Mouse (Mus musculus) adrenal gland, postnatal 4 days (tissue): ENCODE data around the gene Fndc4. TPM values are rescaled to one million over a fixed set of nuclear protein-coding genes. Genes with fewer than 3 reads are reported as not detected.

ENCODE experiments used
- DNase-seq, 2 experiments: peaks; one replicate each; pipeline ENCODE4 v3.0.0; 2021 to 2022; ENCODE audit warnings: low spot score in 2 of 2, mixed read lengths in 2 of 2
- total RNA-seq, 2 experiments: library from RNA; stranded (reverse); gene quantifications; 2 replicates each; pipeline ENCODE4 v1.2.3; 2021

Fndc4 gene
- total RNA-seq, 2 experiments from 2014 or later = 12.8 to 18.3 TPM

DNA sequence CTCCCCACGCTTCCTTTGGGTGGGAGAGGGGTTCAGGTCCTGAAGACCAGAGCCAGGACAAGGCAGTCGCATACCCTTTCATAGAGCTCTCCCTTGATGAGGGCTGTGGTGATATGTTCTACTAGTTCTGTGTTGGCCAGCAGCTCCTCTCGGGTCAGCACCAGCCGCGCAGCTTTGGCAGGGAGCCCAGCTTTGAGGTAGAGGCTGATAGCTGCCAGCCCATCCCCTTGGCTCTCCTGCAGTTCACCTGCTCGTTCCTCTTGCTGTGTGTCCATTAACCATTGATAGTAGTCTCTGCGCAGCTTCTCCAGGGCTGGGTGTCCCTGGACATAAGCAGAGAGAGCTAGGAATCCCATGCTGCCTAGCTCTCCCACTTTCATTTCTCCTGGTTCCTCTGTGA lies 29.8 kb downstream of the Fndc4 start:
- no peak for DNase-seq

DNA sequence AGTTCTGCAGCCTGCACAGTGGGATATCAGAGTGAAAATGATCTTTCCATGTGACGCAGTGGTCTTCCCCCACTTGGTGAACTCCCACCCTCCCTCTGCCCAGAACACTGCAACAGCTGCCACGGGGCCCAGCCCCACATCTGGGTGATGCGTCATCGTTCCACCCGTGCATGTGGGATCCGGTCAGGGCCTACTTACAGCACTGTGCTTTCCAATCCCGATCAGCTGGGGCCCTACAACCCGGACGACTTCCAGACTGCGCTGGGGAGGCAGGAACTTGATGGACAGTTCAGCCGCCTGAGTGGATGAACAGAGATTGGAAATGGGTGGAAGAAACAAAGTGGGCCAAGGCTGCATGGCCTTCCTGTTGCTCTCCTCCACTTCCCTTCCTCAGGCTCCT lies 38.3 kb downstream of the Fndc4 start:
- no peak for DNase-seq

DNA sequence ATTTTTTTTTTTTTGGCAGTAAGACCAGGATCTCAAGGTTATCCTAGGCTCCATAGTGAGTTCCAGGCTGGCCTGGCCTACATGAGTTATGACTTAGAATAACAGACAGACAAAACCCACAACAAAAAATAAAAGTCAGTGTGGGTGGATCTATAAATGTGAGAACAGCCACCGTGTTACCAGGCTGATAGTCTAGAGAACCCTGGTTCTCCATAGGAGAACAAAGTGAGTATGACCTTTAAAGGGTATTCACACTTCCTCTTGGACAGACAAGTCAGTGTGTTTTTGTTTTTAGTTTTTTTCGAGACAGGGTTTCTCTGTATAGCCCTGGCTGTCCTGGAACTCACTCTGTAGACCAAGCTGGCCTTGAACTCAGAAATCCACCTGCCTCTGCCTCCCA lies 39.9 kb downstream of the Fndc4 start:
- no peak for DNase-seq

DNA sequence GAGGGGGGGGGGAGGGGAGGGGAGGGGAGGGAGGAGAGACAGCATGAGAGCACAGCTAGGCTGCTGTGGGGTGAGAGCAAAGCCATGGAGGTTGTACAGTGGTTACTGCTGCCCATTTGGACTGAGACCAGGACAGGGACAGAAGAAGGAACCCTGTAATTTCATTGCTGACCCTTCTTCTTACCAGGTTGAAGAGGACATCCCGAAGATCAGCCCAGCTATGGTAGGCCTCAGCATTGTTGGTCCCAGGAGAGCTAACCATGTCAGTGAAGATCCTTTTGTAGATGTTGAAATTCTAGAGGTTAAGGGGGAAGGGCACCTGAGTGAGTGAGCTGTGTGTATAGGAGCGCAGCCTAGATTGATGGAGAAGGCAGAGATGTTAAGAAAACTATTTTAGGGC lies 40.5 kb downstream of the Fndc4 start:
- no peak for DNase-seq

DNA sequence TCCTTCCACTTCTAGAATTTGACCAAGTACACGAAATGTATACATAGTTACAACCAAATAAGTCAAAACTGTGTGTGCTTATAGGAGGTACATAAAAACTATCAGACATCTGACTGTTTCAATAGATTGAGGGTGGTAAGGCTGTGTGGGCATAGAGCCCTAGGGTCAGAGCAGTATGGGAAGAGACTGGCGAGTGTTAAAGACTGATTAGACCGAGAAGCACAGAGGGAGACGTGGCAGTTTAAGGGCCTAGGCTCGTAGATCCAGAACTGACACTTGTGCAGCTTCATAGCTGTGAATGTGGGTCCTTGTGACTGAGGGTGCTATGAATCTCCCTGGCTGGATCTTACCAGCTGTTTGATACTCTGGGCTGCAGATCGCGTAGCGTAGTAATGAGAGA lies 41.0 kb downstream of the Fndc4 start:
- no peak for DNase-seq

DNA sequence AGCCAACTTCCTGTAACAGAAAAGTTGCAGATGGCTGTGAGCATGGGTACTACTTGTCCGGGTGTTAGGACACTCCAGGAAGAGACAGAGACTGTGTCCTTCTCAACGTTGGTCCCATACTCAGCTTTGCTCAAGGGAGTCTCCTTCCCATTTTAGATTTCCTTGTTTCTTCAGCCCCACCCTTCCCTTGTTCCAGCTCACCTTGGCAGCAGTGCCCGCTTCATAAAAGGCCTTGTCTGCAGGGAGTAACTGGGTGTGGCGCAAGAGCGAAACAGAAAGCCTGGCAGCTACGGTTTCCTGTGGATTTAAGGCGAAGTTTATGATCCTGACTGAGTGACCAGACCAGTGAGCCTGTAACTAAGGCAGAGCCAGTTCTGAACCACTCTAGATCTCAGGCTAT lies 41.4 kb downstream of the Fndc4 start:
- DNase-seq = no peak

DNA sequence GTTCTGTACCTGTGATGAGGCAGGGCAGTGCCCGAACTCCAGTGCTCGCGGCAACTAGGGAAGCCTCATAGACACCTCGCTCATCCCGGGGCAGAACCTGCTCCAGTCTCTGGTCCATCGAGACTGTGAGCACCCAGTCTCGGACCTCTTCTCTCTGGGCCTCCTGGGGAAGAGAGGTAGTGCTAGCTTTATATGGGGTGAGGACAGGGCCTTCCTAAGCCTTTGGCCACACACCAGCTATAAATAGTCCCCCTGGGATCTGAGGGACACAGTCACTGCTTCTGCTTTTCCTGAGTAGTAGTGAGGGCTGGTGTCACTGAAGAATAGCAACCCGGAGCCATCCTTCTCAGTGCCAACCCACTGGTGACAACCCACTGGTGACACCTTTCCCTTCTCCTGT lies 42.1 kb downstream of the Fndc4 start:
- DNase-seq = peak in 1 of 2 experiments; percentile 2

DNA sequence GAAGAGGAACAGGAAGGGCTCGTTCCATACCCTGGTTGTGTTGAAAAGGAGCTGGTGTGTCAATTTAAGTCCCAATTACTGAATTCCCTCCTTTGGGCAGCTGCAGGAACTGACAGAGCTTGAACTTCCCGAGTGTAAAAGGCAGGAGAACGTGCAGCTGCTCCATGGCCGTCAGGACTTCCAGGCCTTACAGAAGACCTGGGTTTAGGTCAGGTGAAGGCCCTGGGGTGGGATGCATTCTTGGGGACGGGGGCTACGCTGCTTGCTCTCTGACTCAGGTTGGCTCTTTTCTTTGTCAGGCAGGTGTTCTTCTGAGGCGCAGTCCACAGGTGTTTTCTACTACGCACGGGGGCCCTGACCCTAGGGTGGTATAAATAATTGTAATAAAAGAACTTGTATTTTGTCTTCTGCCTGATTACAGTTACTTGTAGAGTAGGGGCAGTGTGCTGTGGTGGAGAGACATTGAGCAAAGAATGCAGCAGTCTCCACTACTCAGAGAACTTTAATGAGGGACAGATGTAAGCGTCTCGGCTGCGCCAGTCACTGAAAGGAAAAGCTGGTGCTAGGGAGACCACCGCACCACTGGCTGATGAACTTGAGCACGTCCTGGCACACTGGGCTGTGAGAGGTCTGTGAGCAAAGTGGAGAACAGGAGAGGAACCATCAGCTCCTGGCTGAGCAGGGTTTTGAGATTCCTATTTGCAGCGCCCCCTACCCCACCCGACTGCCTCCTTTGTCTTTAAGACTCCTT lies 42.9 kb downstream of the Fndc4 start:
- peak in 1 of 2 experiments; percentile 2 for DNase-seq

DNA sequence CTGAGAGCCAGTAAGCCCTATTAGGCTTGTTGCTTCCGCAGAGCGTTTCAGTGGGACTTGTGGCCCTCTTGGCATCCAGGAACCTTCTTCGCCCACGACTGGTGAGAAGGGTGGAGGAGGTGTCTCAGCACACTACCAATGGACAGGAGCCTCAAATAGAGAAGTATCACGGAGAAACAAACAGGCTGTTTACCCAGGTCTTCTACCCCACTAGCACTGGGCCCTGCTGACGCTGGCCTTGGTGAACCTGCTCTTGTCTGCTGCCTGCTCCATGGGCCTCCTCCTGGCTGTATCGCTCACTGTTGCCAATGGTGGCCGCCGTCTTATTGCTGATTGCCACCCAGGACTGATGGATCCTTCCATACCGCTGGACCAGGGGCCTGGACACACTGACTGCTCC lies 43.7 kb downstream of the Fndc4 start:
- DNase-seq = no peak

DNA sequence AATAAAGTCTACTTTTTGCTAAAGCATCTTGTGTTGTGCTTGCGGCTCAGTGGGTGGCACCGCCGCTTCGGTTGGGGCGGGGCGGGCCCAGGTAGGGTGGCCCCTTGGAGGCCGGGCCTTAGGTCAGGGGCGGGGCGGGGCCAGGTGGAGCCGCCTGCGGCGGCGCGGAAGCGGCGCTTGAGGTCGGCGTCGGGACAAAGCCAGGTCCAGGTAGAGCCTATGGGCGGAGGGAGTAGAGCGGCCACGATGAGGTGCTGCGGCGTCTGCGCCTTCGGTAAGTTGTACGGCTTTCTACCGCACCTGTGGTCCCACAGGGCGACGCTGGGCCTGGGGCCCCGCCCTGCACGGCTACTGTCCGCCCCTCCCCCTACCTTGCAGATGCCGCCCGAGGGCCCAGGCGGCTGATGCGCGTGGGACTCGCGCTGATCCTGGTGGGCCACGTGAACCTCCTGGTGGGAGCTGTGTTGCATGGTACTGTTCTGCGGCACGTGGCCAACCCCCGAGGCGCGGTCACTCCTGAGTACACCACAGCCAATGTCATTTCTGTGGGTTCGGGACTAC lies 44.3 kb downstream of the Fndc4 start, which contains the start of gene Krtcap3:
Gene Krtcap3, plus strand, starts transcription at position 151 of the 561 bp plus-strand sequence.
- DNase-seq = no peak

DNA sequence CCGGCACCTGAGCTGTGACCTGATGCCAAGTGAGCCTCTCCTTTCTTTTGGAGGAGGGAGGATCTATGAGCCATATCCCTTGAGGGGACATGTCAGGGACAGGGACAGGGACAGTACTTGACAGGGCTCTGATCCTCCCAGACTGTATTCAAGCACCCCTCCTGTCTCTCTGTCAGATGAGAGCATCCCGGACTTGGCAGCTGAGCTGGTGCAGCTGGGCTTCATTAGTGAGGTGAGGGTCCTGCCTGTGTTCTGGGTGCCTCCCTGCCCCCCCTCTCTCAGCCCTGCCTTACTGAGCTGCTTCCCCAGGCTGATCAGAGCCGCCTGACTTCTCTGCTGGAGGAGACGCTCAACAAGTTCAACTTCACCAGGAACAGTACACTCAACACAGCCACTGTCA lies 45.2 kb downstream of the Fndc4 start:
- no peak for DNase-seq

Other genes with a start within 250 kb of the Fndc4 start
- gene Atraid, start 247.8 kb downstream of the Fndc4 start, total RNA-seq = 100 to 1,000 TPM; 109 to 115 TPM
- gene Slc5a6, start 247.2 kb downstream of the Fndc4 start, total RNA-seq = 10 to 100 TPM; 18.8 to 20.9 TPM
- 10 to 100 TPM; 33.0 to 40.2 TPM for gene Cad, start 241.3 kb downstream of the Fndc4 start, total RNA-seq
- gene Dnajc5g, start 189.8 kb downstream of the Fndc4 start, total RNA-seq = not detected
- gene Slc30a3, start 187.8 kb downstream of the Fndc4 start, total RNA-seq = under 1 TPM; 0.34 to 0.50 TPM
- gene Trim54, start 179.4 kb downstream of the Fndc4 start, total RNA-seq = 1 to 10 TPM; 1.8 to 4.2 TPM
- gene Ucn, start 157.3 kb downstream of the Fndc4 start, total RNA-seq = not detected
- gene Mpv17, start 141.8 kb downstream of the Fndc4 start, total RNA-seq = 10 to 100 TPM; 51.9 to 52.7 TPM
- 1 to 10 TPM; 2.7 to 3.3 TPM for gene Gm29609, start 116.2 kb downstream of the Fndc4 start, total RNA-seq
- 10 to 100 TPM; 87.2 to 88.0 TPM for gene Gtf3c2, start 115.9 kb downstream of the Fndc4 start, total RNA-seq
- 100 to 1,000 TPM; 113 TPM for gene Snx17, start 102.9 kb downstream of the Fndc4 start, total RNA-seq
- 10 to 100 TPM; 36.8 to 41.9 TPM for gene Eif2b4, start 102.7 kb downstream of the Fndc4 start, total RNA-seq
- 10 to 100 TPM; 32.3 to 33.7 TPM for gene Zfp513, start 93.8 kb downstream of the Fndc4 start, total RNA-seq
- 100 to 1,000 TPM; 107 to 117 TPM for gene Ppm1g, start 75.4 kb downstream of the Fndc4 start, total RNA-seq
- gene Nrbp1, start 55.2 kb downstream of the Fndc4 start, total RNA-seq = 100 to 1,000 TPM; 113 TPM
- gene Gm9970, start 54.8 kb downstream of the Fndc4 start, total RNA-seq = 1 to 10 TPM in 1 of 2 experiments, under 1 TPM in 1; 0.98 to 1.0 TPM
- gene Krtcap3, start 44.4 kb downstream of the Fndc4 start, total RNA-seq = 1 to 10 TPM; 5.7 to 9.1 TPM
- 10 to 100 TPM; 40.8 to 44.9 TPM for gene Ift172, start 5.0 kb downstream of the Fndc4 start, total RNA-seq
- 10 to 100 TPM in 1 of 2 experiments, under 1 TPM in 1; 0.39 to 17.9 TPM for gene Gckr, start 1.4 kb upstream of the Fndc4 start, total RNA-seq
- 10 to 100 TPM; 34.2 to 34.8 TPM for gene Zfp512, start 156.4 kb upstream of the Fndc4 start, total RNA-seq
- under 1 TPM; 0.50 to 0.62 TPM for gene 4930548H24Rik, start 189.7 kb upstream of the Fndc4 start, total RNA-seq
- 10 to 100 TPM; 28.0 to 28.7 TPM for gene Gpn1, start 198.7 kb upstream of the Fndc4 start, total RNA-seq
- gene Slc4a1ap, start 230.9 kb upstream of the Fndc4 start, total RNA-seq = 10 to 100 TPM; 34.7 to 39.1 TPM
- 10 to 100 TPM; 26.6 to 27.6 TPM for gene Supt7l, start 231.7 kb upstream of the Fndc4 start, total RNA-seq